Mouse (Mus musculus): Measurements from ENCODE around the gene Chd8.

DNA sequence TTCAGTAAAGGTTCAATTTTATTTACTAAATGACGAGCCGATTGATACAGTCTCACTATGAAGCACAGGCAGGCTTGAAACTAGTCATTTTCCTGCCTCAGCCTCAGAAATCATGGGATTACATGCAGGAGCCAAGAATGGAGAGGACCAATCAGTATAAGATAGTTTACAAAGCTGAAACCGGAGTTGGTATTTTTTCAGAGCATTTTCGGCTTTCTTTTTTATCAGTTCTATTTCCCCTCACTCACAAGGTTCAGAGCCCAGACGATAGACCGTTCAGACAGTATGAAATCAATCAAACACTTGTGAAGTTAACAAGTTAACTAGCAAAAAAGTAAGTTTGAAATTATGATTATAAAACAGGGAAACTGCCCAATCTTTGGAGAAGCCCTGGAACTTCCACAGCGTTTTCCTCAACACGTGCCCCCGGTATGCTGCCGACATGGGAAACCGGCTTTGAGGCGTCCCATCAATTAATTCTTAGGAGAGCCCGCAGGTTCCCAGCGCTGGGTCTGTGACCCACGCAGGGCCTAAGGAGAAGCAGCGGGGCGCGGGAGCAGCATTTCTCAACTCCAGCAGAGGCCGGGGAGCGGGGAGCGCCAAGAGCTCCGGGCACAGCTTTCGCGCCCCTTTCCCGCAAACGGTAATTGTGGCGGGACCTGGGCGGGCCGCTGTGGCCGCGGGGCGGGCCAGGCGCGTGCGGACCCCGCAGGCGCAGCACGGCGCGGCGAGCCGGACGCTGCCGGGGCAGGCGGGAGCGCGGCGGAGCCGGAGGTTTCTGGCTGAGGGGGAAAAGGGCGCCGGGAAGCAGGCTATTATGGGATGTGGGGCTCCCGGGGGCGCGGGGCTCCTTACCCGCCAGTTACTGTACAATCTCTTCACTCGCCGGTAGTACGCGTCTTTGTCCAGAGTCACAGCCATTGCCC lies 61.1 kb downstream of the Chd8 start:
- TF ChIP-seq POLR2A (IDR thresholded peaks at IDR 0.05; ENCODE audit: insufficient read depth, low read depth, low read length) (no peak), CTCF (IDR thresholded peaks at IDR 0.05; ENCODE audit: insufficient read depth, low read depth, low read length) (no peak)

Measured in olfactory bulb, adult 2 months (tissue).